Mouse (Mus musculus) megakaryocyte, embryonic 14.5 days (primary cell): ENCODE data around the gene Pja2.

Source experiments
- FLI1 ChIP-seq: IDR thresholded peaks from 2 replicates; pipeline ENCODE4 v1.6.1; 2012; ENCODE audit warnings: low read length, inconsistent platforms, mixed read lengths
- GATA1 ChIP-seq: IDR thresholded peaks from 3 replicates; pipeline ENCODE4 v1.6.1; 2012; ENCODE audit warnings: mixed read lengths, low read length, inconsistent platforms, borderline replicate concordance

DNA sequence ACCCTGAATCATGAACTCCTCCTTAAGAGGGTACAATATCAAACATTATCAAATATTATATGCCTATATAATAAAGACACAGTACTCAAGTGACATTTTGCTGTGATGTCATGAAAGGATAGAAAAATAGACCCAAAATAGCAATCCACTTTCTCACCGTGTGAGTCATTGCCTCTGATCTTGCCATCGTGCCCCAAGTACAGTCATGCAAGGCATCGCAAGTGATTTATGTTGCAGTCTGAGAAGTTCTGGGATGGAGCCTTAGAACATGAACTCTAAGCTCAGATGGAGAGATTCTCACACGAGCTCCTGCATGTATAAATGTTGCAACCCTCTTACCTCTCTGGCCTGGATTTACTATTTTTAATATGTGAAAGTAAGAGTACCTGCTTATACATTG, 2.2 kb upstream of the Pja2 start:
- no peak for TF ChIP-seq GATA1
- TF ChIP-seq FLI1, result no peak
